Mouse (Mus musculus) heart, postnatal 0 days (tissue): Measurements from ENCODE around the gene Gnaq.

Source experiments
- CTCF ChIP-seq: IDR thresholded peaks from 2 replicates; pipeline ENCODE4 v1.5.1; 2016; ENCODE audit warnings: antibody characterized with exemption, control low read depth, low read depth
- EP300 ChIP-seq: IDR thresholded peaks from 2 replicates; pipeline ENCODE4 v1.6.1; 2016; ENCODE audit warnings: antibody characterized with exemption, low read depth

DNA sequence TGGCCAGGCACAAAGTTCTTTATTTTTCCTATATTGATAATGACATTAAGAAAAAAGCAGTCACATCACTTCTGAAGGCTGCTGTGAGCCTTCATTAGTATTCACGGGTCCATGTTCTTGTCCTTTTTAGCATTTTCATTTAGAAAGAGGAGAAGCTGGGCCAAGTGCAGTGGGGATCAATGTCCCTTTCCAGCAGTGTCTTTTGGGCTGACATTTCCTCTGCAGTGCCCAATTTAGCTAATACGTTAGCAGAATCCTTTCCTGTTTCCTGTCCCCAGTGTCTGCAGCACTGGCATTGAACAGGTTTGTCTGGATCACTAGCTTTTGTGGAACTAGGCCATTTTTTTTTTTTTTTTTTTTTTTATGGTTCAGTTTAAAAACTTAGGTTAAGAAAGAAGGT lies 92.2 kb downstream of the Gnaq start:
- TF ChIP-seq CTCF, result no peak
- no peak for TF ChIP-seq EP300
